Mouse (Mus musculus) cerebellum, adult (tissue): Measurements from ENCODE around the gene Gucy2e.

Source experiments
- ATAC-seq: cut with Nextera tagmentation; 2 replicates; pipeline ENCODE4 v1.9.2; 2017; ENCODE audit warnings: mild to moderate bottlenecking, moderate library complexity, mixed read lengths; ENCODE audit not compliant: insufficient number of reproducible peaks, low FRiP score, low TSS enrichment

The Gucy2e gene

GRCm38 (mm10) chr11:69236061-69236925, 543 bp downstream of the Gucy2e start:
- 0 out of 2 replicates have a peak, but pooled peaks have one; percentile 15 for ATAC-seq

GRCm38 (mm10) chr11:69235285-69236060, 1.4 kb downstream of the Gucy2e start:
- ATAC-seq: peak; percentile 90

GRCm38 (mm10) chr11:69233141-69233540, 3.7 kb downstream of the Gucy2e start:
- ATAC-seq: no peak

- ATAC-seq: no peak
Measured at GRCm38 (mm10) chr11:69230420-69230819, 6.4 kb downstream of the Gucy2e start.

- no peak for ATAC-seq
Measured at GRCm38 (mm10) chr11:69225715-69226114, 11.1 kb downstream of the Gucy2e start.

- no peak for ATAC-seq
Measured at GRCm38 (mm10) chr11:69223101-69223500, 13.7 kb downstream of the Gucy2e start.

GRCm38 (mm10) chr11:69221070-69221469, 15.8 kb downstream of the Gucy2e start:
- no peak for ATAC-seq

- ATAC-seq: no peak
Measured at GRCm38 (mm10) chr11:69218661-69219060, 18.2 kb downstream of the Gucy2e start.

GRCm38 (mm10) chr11:69217411-69217810, 19.4 kb downstream of the Gucy2e start:
- ATAC-seq: no peak

- peak; percentile 97 for ATAC-seq
Measured at GRCm38 (mm10) chr11:69211431-69211830, 25.4 kb downstream of the Gucy2e start.

- ATAC-seq: no peak
Measured at GRCm38 (mm10) chr11:69202469-69203230, 34.2 kb downstream of the Gucy2e start.

GRCm38 (mm10) chr11:69200231-69200630, 36.6 kb downstream of the Gucy2e start:
- no peak for ATAC-seq

- ATAC-seq: no peak
Measured at GRCm38 (mm10) chr11:69199251-69199650, 37.6 kb downstream of the Gucy2e start.

GRCm38 (mm10) chr11:69197743-69198142, 39.1 kb downstream of the Gucy2e start, which contains the start of gene Alox8:
Alox8 (minus strand) TSS chr11:69197843.
- no peak for ATAC-seq

- no peak; the same call in 1 of the 2 replicates for ATAC-seq
Measured at GRCm38 (mm10) chr11:69197194-69197593, 39.6 kb downstream of the Gucy2e start.

GRCm38 (mm10) chr11:69196766-69197165, 40.1 kb downstream of the Gucy2e start:
- no peak; the same call in 1 of the 2 replicates for ATAC-seq

GRCm38 (mm10) chr11:69192840-69193239, 44.0 kb downstream of the Gucy2e start:
- no peak for ATAC-seq

- ATAC-seq: no peak
Measured at GRCm38 (mm10) chr11:69185936-69186335, 50.9 kb downstream of the Gucy2e start.

GRCm38 (mm10) chr11:69185031-69185430, 51.8 kb downstream of the Gucy2e start:
- ATAC-seq: no peak

- no peak for ATAC-seq
Measured at GRCm38 (mm10) chr11:69180120-69180519, 56.7 kb downstream of the Gucy2e start.
